Mouse (Mus musculus): Measurements from ENCODE around the gene Apod.
"Not testable (repeated sequence)": the region's sequence is repeated elsewhere in the genome, so short reads cannot be mapped to it uniquely, and the experiment has no call there.

Gene Apod

DNA sequence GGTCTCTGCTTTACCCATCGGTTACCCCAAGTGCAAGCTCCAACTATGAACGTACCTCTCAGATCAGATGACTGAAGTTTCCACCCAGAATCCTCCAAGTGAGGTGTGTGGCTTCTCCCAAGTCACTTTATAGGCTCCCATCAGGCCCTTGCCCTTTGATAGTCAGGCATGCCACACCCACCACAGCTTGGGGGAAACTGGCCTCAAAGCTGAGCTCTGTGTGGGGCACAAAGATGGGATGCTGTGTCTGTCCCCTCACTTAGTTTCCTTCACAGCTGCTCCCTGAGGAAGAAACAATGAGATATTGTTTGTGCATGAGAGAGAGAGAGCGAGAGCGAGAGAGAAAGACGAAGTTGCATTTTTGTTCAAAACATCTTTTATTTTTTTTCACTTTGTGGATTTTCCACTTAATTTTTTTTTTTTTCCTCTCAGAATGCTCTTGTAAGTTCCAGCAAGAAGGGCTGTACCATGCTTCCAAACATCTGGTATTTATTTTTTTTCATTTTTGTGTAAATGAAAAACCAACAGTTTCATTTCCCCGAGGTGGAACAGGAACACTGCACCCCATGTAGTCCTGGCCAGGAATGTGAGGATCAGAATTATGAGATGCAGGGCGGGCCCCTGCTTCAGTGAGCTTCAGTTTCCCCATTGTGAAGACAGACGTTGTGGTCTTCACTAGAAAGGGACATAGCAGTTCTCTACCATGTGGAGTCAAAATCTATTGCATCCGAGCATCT lies at the start of gene Apod:
Gene Apod (minus strand): TSS at position 312 of the 737 bp plus-strand sequence.
- peak in 1 of 2 experiments; percentile 42 for DNase-seq (ENCODE audit: low spot score in 2 of 2)

DNA sequence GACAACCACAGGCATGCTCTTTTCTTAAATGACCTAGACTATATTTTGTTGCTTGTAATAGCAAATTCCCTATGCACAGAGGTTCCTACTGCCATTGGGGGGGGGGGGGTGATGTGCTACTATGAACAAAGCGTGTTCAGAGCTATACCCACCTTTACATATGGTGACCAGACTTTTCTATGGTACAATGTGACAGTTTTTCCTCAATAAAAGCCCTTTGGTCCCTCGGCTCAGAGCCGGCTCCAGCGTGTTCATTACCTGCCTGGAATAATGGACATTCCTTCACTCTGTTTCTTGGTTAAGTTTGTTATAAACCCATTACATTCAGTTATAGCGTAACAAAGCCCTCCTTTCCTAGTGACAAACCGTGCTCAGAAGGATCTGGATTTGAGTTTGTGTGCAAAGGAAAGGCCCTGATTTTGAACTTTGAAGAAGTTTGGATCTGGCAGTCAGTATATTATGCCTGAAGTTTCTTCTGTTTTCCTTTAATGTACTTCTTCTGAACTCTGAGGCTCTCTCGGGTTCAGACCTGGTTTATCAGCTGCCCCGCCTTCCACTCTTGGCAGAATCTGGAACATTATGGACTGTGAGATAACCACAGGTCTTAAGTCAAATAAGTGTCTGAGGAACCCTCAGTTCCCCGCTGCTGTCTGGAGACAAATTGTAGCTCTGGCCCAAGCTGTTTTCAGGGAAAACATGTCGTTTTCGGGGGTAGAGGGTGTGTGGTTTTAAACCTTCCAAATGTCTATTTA lies 49.3 kb upstream of the Apod start:
- no peak for DNase-seq (ENCODE audit: low spot score in 2 of 2)

DNA sequence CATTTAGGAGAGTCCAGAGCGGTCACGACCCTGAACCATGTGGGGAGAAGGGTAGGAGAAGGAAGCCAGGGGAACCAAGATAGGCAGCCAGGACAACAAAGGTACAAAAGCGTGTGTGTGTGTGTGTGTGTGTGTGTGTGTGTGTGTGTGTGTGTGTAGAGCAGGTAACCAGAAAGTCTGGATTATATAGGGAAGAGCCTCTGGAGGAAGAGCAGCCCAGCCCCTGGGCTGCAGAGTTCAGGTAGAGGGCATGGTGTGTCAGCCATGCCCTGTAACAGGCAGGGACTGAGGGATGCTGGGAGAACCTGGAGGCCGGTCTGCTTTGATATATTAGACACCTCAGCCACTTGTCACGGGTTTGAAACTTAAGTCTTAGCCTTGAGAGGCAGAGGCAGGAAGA lies 44.9 kb upstream of the Apod start:
- no peak for DNase-seq (ENCODE audit: low spot score in 2 of 2)

DNA sequence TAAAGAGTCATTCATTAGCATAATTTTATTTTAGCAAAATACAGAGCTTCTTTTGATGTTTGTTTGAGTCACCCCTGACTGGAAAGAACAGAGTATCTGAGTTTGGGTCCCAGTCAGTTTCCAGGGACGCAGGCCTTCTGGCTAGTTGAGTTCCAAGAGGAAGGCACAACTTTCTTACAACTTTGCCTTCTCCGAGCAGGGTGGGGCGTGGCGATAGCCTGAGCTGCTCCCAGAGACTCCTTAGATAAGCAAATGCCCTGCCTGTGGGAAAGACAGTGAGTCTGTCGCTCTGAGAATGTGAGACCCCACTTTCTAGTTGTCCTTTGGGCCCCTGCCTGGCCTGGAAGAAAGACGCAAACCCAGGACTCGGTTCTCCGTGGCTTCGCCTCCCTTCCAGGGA lies 44.4 kb upstream of the Apod start:
- no peak for DNase-seq (ENCODE audit: low spot score in 2 of 2)

DNA sequence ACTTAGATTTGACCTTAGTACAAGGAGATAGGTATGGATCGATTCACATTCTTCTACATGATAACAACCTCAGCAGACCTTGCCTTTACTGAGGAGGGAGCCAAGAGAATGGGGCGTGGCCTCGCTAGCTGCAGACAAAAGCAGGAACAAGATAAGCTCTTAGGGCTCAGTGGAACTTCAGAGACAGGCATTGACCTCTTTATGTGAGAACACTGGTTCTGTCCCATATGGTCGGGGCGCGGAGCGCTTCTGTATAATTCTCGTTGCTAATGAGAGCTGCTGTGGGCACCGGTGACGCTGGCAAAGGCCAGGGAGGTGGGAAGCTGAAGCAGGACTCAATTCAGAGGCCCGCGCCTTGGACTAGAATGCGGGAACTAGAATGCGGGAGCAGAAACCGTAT lies 44.0 kb upstream of the Apod start:
- no peak for DNase-seq (ENCODE audit: low spot score in 2 of 2)

DNA sequence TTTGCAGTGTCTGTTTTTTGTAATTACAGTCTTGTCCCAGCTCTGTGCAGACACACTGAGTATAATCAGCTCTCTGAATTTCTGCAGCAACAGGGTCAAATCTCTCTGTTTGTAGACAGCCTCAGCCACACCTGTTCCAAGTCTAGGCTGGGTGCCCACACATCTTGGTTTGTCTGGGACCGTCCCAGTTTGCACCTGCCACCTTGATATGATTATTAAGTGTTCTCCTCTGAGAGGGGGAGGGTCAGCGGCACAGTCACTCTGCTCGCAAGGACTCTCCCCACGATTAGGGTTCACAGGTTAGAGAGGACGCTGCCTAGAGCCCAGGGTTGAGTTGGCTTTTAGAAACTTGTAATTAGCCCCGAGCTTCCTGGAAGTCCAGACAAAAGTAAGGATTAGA lies 41.3 kb upstream of the Apod start:
- DNase-seq (ENCODE audit: low spot score in 2 of 2) = no peak

DNA sequence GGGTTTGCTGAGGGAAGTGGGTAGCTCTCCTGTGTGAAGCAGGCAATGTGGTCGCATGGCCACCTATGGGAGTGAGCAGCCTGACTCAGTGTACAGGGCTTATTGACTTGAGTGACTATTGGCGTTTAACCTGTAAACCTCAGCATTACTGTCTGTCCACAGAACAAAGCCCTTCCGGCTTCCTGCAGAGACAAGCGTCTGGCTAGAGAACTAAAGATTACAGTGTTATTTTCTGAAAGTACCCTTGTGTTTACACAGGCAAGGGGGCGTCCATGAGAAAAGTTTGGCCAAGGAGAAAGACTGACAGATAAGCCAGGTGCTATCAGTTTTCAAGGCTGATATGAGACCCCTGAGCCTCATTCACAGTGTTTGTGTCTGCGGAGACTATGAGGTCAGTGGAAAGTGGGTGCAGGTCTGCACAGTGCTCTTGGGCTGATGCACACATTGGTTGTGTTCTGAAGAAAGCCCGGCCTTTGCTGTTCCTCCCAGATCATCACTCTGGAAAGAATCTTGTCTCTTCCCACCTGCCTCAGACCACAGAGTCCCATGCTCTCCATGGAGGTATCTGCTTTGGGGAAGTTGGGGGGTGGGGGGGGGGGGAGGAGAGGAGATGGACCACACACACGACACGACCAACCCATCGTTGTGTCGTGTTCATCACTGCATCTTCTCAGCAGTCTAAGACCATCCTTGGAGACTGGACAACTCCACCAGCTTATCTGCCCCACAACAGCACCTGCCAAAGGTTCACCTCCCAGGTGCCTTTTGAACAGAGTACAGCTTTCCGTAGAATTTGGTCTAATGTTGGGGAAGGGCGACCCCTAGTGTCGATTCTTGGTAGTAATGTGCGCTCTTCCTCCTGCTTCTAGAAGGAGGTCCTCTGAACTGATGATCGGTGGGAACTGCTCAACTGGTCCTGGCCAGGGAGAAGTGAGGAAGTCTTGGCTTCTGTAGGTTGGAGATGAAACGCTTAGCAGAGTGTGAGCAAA lies 40.0 kb upstream of the Apod start:
- DNase-seq (ENCODE audit: low spot score in 2 of 2) = peak in 1 of 2 experiments; percentile 71

DNA sequence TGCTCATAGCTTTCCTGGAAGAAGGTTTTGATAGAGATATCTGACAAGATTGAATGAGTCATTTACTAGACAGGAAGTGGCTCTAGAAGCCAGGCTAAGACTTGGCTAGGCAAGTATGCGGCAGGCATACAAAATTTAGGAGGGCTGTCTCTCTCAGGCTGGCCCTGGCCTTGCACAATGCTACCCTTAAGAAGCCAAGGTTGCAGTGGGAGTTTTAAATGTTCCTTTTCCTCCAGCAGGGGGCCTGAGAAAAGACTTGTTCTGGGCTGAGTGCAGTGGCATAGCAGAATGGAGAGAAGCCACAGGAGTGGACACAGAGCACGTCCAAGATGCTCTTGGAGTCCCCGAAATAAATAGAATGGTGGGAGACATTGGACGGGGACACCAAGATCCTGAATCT lies 38.4 kb upstream of the Apod start:
- peak in 1 of 2 experiments; percentile 39 for DNase-seq (ENCODE audit: low spot score in 2 of 2)

DNA sequence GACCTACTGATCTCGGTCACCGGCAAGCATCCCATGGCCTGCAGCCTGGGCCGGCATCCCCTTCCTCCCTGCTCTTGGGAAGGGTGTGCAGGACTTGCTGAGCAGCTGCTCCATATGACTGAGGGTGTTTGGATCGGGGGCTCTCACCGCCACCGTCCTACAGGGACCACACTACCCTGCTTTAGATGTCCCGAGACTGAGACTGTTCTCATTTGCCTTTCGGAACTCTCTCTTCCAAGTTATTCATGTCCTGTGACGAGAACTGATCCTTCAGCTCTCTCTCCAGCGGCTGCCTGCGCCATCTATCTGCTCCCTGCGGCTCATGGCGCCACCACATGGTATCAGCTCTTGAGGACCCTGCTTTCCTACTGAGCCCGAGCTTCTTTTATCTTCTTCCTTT lies 33.0 kb upstream of the Apod start:
- DNase-seq (ENCODE audit: low spot score in 2 of 2) = peak; percentile 40 to 81

DNA sequence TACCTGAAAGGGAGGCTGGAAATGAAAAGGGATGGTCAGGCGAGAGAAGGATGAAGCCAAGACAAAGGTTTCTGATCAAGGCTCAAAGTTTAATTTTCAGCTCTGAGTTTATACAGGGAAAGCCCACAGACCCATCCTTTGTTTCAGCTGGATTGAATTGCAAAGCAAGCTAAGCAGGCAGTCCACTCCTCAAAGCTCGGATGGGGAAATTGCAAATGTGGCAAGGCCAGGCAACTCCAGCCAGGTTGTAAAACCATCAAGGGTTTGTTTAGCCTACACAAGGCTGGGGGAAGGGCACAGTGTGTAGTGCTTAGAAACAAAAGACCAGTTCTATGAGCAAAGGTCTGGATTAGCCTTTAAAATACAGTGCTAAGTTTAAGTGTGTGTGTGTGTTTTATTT lies 28.4 kb upstream of the Apod start:
- DNase-seq (ENCODE audit: low spot score in 2 of 2) = no peak

DNA sequence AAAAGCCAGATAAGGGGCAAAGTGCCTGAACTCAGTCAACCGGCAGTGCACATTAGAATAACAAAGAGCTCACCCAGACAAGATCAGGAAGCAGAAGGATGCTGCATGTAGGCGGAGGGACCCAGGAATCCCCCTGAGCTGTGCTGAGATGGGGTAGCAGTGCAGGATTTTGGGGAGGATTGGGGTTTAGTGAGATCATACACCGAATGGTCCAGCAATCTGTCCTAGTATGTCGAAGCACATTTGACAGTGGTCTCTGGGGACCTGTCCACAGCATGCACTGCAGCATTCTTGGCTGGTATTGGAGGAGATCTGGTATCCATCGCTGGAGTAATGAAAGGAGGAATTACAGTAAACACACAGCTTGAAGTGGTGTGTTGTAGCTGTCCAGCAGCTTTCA lies 27.9 kb upstream of the Apod start:
- DNase-seq (ENCODE audit: low spot score in 2 of 2) = no peak

DNA sequence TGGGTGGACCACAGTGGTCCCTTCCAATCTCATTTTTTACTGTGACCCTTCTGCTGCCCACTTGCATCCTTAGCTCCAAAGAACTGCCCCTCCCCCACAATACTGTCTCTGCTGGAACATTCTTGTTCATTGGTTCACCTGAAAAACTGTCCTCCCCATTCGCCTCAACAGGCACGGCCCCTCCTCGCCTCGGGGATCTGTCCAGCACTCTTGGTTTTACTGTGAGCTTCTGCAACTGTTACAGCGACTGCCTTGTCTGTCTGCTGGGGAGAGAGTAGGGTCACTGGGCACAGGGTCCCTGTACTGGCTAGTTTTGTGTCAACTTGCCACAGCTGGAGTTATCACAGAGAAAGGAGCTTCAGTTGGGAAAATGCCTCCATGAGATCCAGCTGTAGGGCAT lies 24.7 kb upstream of the Apod start:
- DNase-seq (ENCODE audit: low spot score in 2 of 2) = no peak

DNA sequence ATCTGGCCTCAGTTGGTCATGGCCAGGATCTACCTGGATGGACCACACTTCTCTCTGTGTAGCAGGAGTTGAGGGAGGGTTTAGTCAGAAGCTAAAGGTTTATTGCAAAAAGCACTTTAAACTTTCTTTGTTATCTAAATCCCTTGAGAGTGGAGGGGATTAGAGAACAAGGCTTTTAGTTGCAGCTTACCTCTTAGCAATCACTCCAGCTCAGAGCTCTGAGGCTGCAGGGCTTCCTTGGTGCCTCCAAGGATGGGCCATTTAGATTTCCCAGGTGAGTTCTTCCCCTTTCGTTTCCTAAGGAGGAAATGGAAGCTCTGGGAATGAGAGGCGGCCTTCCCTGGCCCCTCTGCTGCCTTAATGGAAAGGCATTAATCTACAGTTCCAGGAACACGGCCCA lies 23.3 kb upstream of the Apod start:
- DNase-seq (ENCODE audit: low spot score in 2 of 2) = no peak

DNA sequence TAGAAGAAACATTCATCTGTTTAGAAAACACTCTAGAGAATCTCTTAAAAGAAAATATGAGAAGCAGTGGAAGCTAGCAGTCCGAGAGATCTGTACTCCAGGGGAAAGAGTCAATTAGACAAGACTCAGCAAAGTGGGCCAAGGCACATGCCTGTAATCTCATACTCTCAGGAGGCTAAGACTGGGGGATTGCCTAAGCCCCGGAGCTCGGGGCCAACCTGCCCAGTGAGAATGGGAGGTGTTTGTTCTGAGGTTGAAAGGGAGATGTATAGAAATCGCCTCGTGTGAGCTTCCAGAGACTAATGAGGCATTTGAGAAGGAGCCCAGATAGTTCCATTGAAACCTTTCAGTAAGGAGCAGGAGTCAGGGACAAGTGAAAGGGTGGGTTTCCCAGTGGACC lies 20.2 kb upstream of the Apod start:
- no peak for DNase-seq (ENCODE audit: low spot score in 2 of 2)

DNA sequence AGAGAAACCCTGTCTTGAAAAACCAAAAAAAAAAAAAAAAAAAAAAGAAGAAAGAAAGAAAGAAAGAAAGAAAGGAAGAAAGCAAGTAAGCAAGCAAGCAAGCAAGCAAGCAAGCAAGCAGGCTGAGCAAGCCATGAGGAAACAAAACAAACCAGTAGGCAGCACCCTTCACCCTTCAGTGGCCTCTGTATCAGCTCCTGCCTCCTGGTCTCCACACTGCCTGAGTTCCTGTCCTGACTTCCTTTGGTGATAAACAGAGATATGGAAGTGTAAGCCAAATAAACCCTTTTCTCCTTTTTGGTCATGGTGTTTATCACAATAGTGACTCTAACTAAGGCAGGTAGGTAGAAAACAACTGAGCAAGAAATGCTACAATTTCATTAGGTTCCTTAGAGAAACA lies 18.0 kb upstream of the Apod start:
- DNase-seq (ENCODE audit: low spot score in 2 of 2) = no peak

DNA sequence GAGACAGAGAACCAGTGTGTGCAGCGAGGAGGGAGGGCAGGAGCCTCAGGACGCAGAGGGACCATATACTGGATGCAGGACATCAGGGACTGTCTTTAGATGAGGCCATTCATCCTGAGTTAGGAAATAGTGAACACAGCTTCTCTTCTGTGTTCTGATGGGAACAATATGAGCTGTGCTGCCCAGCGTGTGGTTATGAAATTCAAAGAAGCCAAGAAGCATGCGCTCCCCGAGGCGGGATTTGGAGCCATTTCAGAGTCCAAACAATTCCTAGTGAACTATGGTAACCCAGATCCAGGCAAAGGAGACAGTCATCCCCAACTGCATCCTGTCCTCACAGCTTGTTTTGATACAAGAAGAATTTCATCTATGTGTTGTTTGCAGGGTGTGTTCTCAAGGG lies 16.4 kb upstream of the Apod start:
- not testable (repeated sequence) for DNase-seq (ENCODE audit: low spot score in 2 of 2)

DNA sequence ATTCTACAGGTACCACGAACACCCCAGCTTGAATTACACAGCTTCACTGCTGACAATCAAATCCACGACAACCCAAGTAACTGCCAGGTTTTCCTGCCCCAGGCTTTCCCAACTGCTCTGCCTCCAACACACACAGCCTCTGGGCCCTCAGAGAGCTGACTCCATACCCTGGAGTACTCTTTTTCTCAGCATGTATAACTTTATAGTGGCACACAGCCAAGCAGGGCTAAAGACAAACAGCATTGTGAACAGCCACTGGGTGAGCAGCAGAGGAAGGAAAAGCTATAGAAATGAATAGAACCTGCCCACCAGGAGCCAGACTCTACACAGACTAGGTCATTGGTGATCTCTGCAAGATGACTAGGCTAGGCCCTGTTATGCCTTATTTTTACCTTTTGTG lies 15.1 kb upstream of the Apod start:
- no peak for DNase-seq (ENCODE audit: low spot score in 2 of 2)

DNA sequence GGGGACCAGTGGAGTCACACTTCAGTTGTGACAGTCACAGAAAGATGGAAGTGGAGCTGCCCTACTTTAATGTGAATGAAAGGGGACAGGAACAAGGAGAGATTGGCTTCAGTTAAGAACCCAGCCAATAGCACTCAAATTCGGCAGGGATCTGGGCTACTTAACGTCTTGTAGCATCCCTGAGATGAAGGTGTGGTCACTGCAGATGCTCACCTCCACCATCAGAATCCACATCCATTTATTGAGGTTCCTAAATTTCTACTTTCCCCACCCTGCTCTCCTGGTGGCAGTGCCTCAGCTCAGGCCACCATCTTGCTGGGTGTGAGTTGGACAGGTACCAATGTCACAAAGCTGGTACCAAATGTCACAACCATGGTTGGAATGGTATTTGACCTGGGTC lies 13.3 kb upstream of the Apod start:
- no peak for DNase-seq (ENCODE audit: low spot score in 2 of 2)

DNA sequence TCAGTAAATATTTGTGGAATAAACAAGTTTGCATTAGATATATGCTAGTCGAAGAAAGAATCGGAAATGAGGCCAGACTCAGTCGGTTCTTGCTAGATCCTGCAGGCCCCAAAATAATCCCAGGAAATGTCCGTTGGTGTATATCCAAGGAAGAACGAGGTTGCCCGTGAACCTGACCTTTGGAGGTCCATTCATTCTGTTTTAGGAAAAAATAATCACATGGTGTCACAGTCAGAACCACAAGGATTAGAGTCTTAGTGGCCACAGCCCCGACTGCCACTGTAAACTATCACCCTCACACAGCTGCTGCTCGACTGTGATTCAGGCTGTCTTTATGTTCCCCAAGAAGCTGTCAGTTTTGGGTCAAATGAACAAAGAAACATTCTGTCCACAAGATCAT lies 12.8 kb upstream of the Apod start:
- DNase-seq (ENCODE audit: low spot score in 2 of 2) = no peak

DNA sequence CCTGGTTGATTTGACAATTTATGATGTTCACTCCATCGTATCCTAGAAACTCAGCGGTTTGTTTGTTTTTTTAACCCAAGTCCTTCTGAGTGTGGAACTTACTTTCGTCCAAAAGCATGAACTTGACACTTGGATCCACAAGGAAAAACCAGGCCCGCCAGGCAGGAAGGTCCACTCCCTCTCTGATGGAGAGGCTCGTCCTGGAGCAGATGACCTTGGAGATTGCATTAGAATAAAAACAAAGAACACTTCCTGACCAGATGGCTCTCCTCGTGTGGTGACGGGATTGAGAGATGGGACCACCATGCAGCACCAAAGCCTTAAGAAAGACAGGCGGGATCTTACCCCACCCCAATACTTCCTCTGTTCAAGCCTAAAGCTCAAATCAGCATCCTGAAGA lies 12.1 kb upstream of the Apod start:
- DNase-seq (ENCODE audit: low spot score in 2 of 2) = no peak

DNA sequence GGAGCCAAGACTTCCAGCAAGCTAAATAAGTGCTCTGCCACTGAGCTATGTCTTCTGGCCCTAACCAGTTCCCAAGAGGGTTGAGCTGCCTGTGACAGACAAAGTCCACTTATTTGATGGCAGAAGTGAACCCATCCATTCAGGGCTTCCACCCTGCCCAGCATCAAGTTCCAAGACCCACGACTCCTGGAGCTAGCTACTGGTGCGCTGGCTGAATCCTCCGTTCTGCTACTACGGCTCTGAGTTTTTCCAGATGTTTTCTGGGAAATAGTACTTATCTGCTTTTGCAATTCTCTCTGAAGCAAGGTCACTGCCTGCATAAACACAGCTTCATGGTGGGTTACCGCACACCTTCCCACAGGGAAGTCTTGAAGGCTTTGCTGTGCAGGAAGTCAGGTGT lies 11.4 kb upstream of the Apod start:
- no peak for DNase-seq (ENCODE audit: low spot score in 2 of 2)

DNA sequence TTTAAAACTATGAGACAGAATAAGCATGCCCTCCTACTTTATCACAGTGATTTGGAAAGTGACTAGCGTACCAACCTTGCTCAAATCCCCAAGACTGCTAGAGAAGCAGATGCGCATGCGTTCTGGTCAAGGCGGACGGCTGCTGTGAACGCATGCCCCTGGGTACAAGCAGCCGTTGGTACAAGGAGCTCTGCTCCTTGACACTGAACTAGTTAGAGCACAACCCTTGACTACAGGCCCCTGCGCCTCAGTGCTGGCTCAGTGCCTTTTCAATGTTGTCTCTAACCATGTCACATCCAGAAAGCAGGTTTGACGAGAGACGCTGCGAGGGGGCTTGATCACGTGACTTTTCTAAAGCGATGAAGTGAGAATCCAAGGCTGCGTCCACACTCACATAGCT lies 10.5 kb upstream of the Apod start:
- DNase-seq (ENCODE audit: low spot score in 2 of 2) = no peak

Data from left cerebral cortex, adult 9 months (tissue).